Mouse (Mus musculus): Measurements from ENCODE around the gene Hnrnpa1. TPM values are rescaled to one million over a fixed set of nuclear protein-coding genes. Genes with fewer than 3 reads are reported as not detected.
A peak's percentile ranks its signal among the peaks of the same experiment; 100 is the strongest.

The Hnrnpa1 gene
- polyA plus RNA-seq, 1 experiment from 2014 or later, result 1,196 TPM

GRCm38 (mm10) chr15:103284066-103284465 lies 43.8 kb downstream of the Hnrnpa1 start:
- Histone ChIP-seq H3K27me3 (no peaks in the 10 kb centered on the region), H3K4me1 (peaks cover 18% of the 10 kb centered on the region), H3K4me3 (no peak overlapping the region), H3K9ac (replicated peaks) (no peak overlapping the region), H3K9me3 (no peaks in the 10 kb centered on the region), H3K36me3 (no peaks in the 10 kb centered on the region), H3K27ac (replicated peaks) (no peak overlapping the region), H3K4me2 (replicated peaks) (no peak overlapping the region)
- WGBS, result 62% methylated on average over 3 of the region's 3 CpGs
- ATAC-seq (ENCODE audit: low FRiP score, low read depth), result no peak

GRCm38 (mm10) chr15:103284647-103285046 lies 44.4 kb downstream of the Hnrnpa1 start:
- H3K9me3 ChIP-seq, result no peaks in the 10 kb centered on the region
- H3K36me3 ChIP-seq, result peaks cover 5% of the 10 kb centered on the region; the same call in 1 of the 2 replicates
- no peak overlapping the region; the same call in 1 of the 2 replicates for H3K9ac ChIP-seq (replicated peaks)
- peaks cover 24% of the 10 kb centered on the region for H3K4me1 ChIP-seq
- H3K4me3 ChIP-seq, result no peak overlapping the region
- no peak overlapping the region for H3K4me2 ChIP-seq (replicated peaks)
- H3K27me3 ChIP-seq, result no peaks in the 10 kb centered on the region
- 50% methylated on average over 2 of the region's 2 CpGs for WGBS
- no peak for ATAC-seq (ENCODE audit: low FRiP score, low read depth)
- H3K27ac ChIP-seq (replicated peaks), result peak overlapping the region; percentile 15; the same call in 1 of the 2 replicates

GRCm38 (mm10) chr15:103285778-103286417 lies 45.7 kb downstream of the Hnrnpa1 start:
- no peaks in the 10 kb centered on the region for H3K9me3 ChIP-seq
- H3K4me2 ChIP-seq (replicated peaks), result no peak overlapping the region
- H3K4me1 ChIP-seq, result peaks cover 25% of the 10 kb centered on the region
- ATAC-seq (ENCODE audit: low FRiP score, low read depth), result no peak
- WGBS, result 76% methylated on average over 1 of the region's 1 CpGs
- no peak overlapping the region for H3K4me3 ChIP-seq
- H3K27ac ChIP-seq (replicated peaks), result 0 out of 2 replicates have a peak overlapping the region, but pooled peaks have one; percentile 56
- H3K9ac ChIP-seq (replicated peaks), result no peak overlapping the region
- H3K36me3 ChIP-seq, result peaks cover 15% of the 10 kb centered on the region
- H3K27me3 ChIP-seq, result no peaks in the 10 kb centered on the region

- H3K27me3 ChIP-seq, result no peaks in the 10 kb centered on the region
- ATAC-seq (ENCODE audit: low FRiP score, low read depth), result no peak
- peak overlapping the region; percentile 58 for H3K27ac ChIP-seq (replicated peaks)
- H3K4me1 ChIP-seq, result peaks cover 23% of the 10 kb centered on the region
- H3K9me3 ChIP-seq, result no peaks in the 10 kb centered on the region
- H3K4me2 ChIP-seq (replicated peaks), result no peak overlapping the region
- H3K36me3 ChIP-seq, result peaks cover 47% of the 10 kb centered on the region
- H3K4me3 ChIP-seq, result no peak overlapping the region
- WGBS, result 45% methylated on average over 5 of the region's 5 CpGs
- H3K9ac ChIP-seq (replicated peaks), result peak overlapping the region; percentile 24; the same call in 1 of the 2 replicates
Observed at GRCm38 (mm10) chr15:103289600-103289999, 49.4 kb downstream of the Hnrnpa1 start.

GRCm38 (mm10) chr15:103290417-103290816 lies 50.2 kb downstream of the Hnrnpa1 start:
- H3K4me3 ChIP-seq, result no peak overlapping the region
- H3K9ac ChIP-seq (replicated peaks), result 0 out of 2 replicates have a peak overlapping the region, but pooled peaks have one; percentile 24
- no peaks in the 10 kb centered on the region for H3K9me3 ChIP-seq
- no peak overlapping the region for H3K4me2 ChIP-seq (replicated peaks)
- peaks cover 17% of the 10 kb centered on the region for H3K4me1 ChIP-seq
- WGBS, result 82% methylated on average over 6 of the region's 6 CpGs
- 0 out of 2 replicates have a peak overlapping the region, but pooled peaks have one; percentile 58 for H3K27ac ChIP-seq (replicated peaks)
- no peak for ATAC-seq (ENCODE audit: low FRiP score, low read depth)
- H3K27me3 ChIP-seq, result no peaks in the 10 kb centered on the region
- H3K36me3 ChIP-seq, result peaks cover 48% of the 10 kb centered on the region

GRCm38 (mm10) chr15:103290843-103291242 lies 50.6 kb downstream of the Hnrnpa1 start:
- no peak overlapping the region for H3K4me3 ChIP-seq
- peaks cover 50% of the 10 kb centered on the region for H3K36me3 ChIP-seq
- no peak for ATAC-seq (ENCODE audit: low FRiP score, low read depth)
- no peaks in the 10 kb centered on the region for H3K9me3 ChIP-seq
- H3K27me3 ChIP-seq, result no peaks in the 10 kb centered on the region
- H3K4me1 ChIP-seq, result peaks cover 17% of the 10 kb centered on the region
- H3K27ac ChIP-seq (replicated peaks), result no peak overlapping the region
- no peak overlapping the region for H3K9ac ChIP-seq (replicated peaks)
- H3K4me2 ChIP-seq (replicated peaks), result no peak overlapping the region
- 94% methylated on average over 9 of the region's 9 CpGs for WGBS

GRCm38 (mm10) chr15:103292673-103293345 lies 52.6 kb downstream of the Hnrnpa1 start:
- H3K27me3 ChIP-seq, result no peaks in the 10 kb centered on the region
- no peak overlapping the region for H3K4me3 ChIP-seq
- H3K36me3 ChIP-seq, result peaks cover 52% of the 10 kb centered on the region
- no peaks in the 10 kb centered on the region for H3K9me3 ChIP-seq
- H3K27ac ChIP-seq (replicated peaks), result no peak overlapping the region
- 96% methylated on average over 4 of the region's 4 CpGs for WGBS
- ATAC-seq (ENCODE audit: low FRiP score, low read depth), result no peak
- no peak overlapping the region for H3K9ac ChIP-seq (replicated peaks)
- H3K4me2 ChIP-seq (replicated peaks), result no peak overlapping the region
- peaks cover 36% of the 10 kb centered on the region for H3K4me1 ChIP-seq

GRCm38 (mm10) chr15:103293375-103293774 lies 53.1 kb downstream of the Hnrnpa1 start:
- H3K4me2 ChIP-seq (replicated peaks), result no peak overlapping the region
- H3K27ac ChIP-seq (replicated peaks), result no peak overlapping the region
- H3K4me1 ChIP-seq, result peaks cover 42% of the 10 kb centered on the region
- no peak overlapping the region for H3K4me3 ChIP-seq
- H3K9me3 ChIP-seq, result no peaks in the 10 kb centered on the region
- peaks cover 56% of the 10 kb centered on the region for H3K36me3 ChIP-seq
- ATAC-seq (ENCODE audit: low FRiP score, low read depth), result no peak
- 97% methylated on average over 2 of the region's 2 CpGs for WGBS
- H3K27me3 ChIP-seq, result no peaks in the 10 kb centered on the region
- H3K9ac ChIP-seq (replicated peaks), result no peak overlapping the region

- Histone ChIP-seq H3K36me3 (peaks cover 50% of the 10 kb centered on the region), H3K27ac (replicated peaks) (no peak overlapping the region), H3K4me1 (peaks cover 46% of the 10 kb centered on the region), H3K27me3 (no peaks in the 10 kb centered on the region), H3K4me2 (replicated peaks) (no peak overlapping the region), H3K9ac (replicated peaks) (no peak overlapping the region), H3K4me3 (no peak overlapping the region), H3K9me3 (no peaks in the 10 kb centered on the region)
- WGBS, result 69% methylated on average over 2 of the region's 2 CpGs
- ATAC-seq (ENCODE audit: low FRiP score, low read depth), result no peak
Observed at GRCm38 (mm10) chr15:103294649-103295048, 54.4 kb downstream of the Hnrnpa1 start.

- Histone ChIP-seq H3K27me3 (no peaks in the 10 kb centered on the region), H3K9me3 (no peaks in the 10 kb centered on the region), H3K36me3 (peaks cover 41% of the 10 kb centered on the region), H3K9ac (replicated peaks) (no peak overlapping the region), H3K27ac (replicated peaks) (peak overlapping the region; percentile 63), H3K4me3 (no peak overlapping the region), H3K4me1 (peaks cover 57% of the 10 kb centered on the region), H3K4me2 (replicated peaks) (no peak overlapping the region)
- 8% methylated on average over 5 of the region's 5 CpGs for WGBS
- no peak for ATAC-seq (ENCODE audit: low FRiP score, low read depth)
Observed at GRCm38 (mm10) chr15:103295851-103296250, 55.6 kb downstream of the Hnrnpa1 start.
